Mouse (Mus musculus) left cerebral cortex, postnatal 14 days (tissue): Measurements from ENCODE around the gene Xpnpep2. TPM values are rescaled to one million over a fixed set of nuclear protein-coding genes. Genes with fewer than 3 reads are reported as not detected.
A peak's percentile ranks its signal among the peaks of the same experiment; 100 is the strongest.

Experiments used
- DNase-seq, 2 experiments: peaks; one replicate each; pipeline ENCODE4 v3.0.0; 2021 to 2022; ENCODE audit warnings: low spot score in 2 of 2, mixed read lengths in 1 of 2
- intact Hi-C: fragments of 180-260 bp; cut with DNase I; formaldehyde crosslinking; loops from one replicate; pipeline ENCODE4 v1.15.1; 2025
- total RNA-seq, 2 experiments: library from RNA; stranded (reverse); gene quantifications; 2 replicates each; pipeline ENCODE4 v1.2.3; 2021

Gene Xpnpep2
- total RNA-seq, 2 experiments from 2014 or later, result 0.40 to 0.48 TPM

GRCm38 (mm10) chrX:48119294-48119693 lies 10.8 kb downstream of the Xpnpep2 start:
- intact Hi-C loops, result no loop called here

GRCm38 (mm10) chrX:48124132-48125071 lies 15.9 kb downstream of the Xpnpep2 start:
- peak; percentile 20 to 46 for DNase-seq
- intact Hi-C loops, result loop anchor here (2.0 kb wide), 1 partner anchor 102 kb away; no protein-coding TSS in a partner anchor

More at GRCm38 (mm10) chrX:48119294-48119693, 10.8 kb downstream of the Xpnpep2 start:
- DNase-seq, result no peak

GRCm38 (mm10) chrX:48126903-48127476 lies 18.5 kb downstream of the Xpnpep2 start:
- DNase-seq, result no peak

GRCm38 (mm10) chrX:48127502-48128218 lies 19.1 kb downstream of the Xpnpep2 start:
- intact Hi-C loops, result no loop called here
- DNase-seq, result no peak

More at GRCm38 (mm10) chrX:48126903-48127476, 18.5 kb downstream of the Xpnpep2 start:
- intact Hi-C loops, result no loop called here

GRCm38 (mm10) chrX:48129167-48129566 lies 20.6 kb downstream of the Xpnpep2 start:
- DNase-seq, result no peak
- intact Hi-C loops, result no loop called here

- intact Hi-C loops, result no loop called here
- no peak for DNase-seq
Measured at GRCm38 (mm10) chrX:48136935-48137334, 28.4 kb downstream of the Xpnpep2 start.

- no peak for DNase-seq
- intact Hi-C loops, result no loop called here
Measured at GRCm38 (mm10) chrX:48138011-48138410, 29.5 kb downstream of the Xpnpep2 start.

GRCm38 (mm10) chrX:48138539-48139275 lies 30.2 kb downstream of the Xpnpep2 start:
- intact Hi-C loops, result no loop called here
- no peak for DNase-seq

GRCm38 (mm10) chrX:48139368-48140285 lies 31.1 kb downstream of the Xpnpep2 start:
- DNase-seq, result no peak
- intact Hi-C loops, result no loop called here

- intact Hi-C loops, result no loop called here
- no peak for DNase-seq
Measured at GRCm38 (mm10) chrX:48140286-48140877, 31.9 kb downstream of the Xpnpep2 start.

GRCm38 (mm10) chrX:48141481-48141880 lies 33.0 kb downstream of the Xpnpep2 start:
- DNase-seq, result no peak
- intact Hi-C loops, result no loop called here

GRCm38 (mm10) chrX:48143415-48144335 lies 35.1 kb downstream of the Xpnpep2 start:
- intact Hi-C loops, result no loop called here

GRCm38 (mm10) chrX:48146262-48146661 lies 37.7 kb downstream of the Xpnpep2 start, which contains the start of gene Sash3:
TSS of gene Sash3 (plus strand) at chrX:48146436.
- no peak for DNase-seq
- intact Hi-C loops, result no loop called here

More at GRCm38 (mm10) chrX:48143415-48144335, 35.1 kb downstream of the Xpnpep2 start:
- DNase-seq, result no peak

- DNase-seq, result no peak
- intact Hi-C loops, result no loop called here
Measured at GRCm38 (mm10) chrX:48147226-48147625, 38.7 kb downstream of the Xpnpep2 start.

GRCm38 (mm10) chrX:48147741-48148186 lies 39.2 kb downstream of the Xpnpep2 start:
- no peak for DNase-seq
- intact Hi-C loops, result no loop called here

GRCm38 (mm10) chrX:48152106-48152505 lies 43.6 kb downstream of the Xpnpep2 start:
- no peak for DNase-seq
- intact Hi-C loops, result no loop called here

GRCm38 (mm10) chrX:48153414-48153813 lies 44.9 kb downstream of the Xpnpep2 start:
- DNase-seq, result no peak

More at GRCm38 (mm10) chrX:48153414-48153813, 44.9 kb downstream of the Xpnpep2 start:
- intact Hi-C loops, result no loop called here
